Mouse (Mus musculus) hindbrain, embryonic 11.5 days (tissue): ENCODE results near the gene Slc4a8. TPM values are rescaled to one million over a fixed set of nuclear protein-coding genes. Genes with fewer than 3 reads are reported as not detected.
"Not testable (repeated sequence)": the region's sequence is repeated elsewhere in the genome, so short reads cannot be mapped to it uniquely, and the experiment has no call there.

Source experiments
- ATAC-seq: fragments of 200-750 bp; cut with Nextera tagmentation; 2 replicates; pipeline ENCODE4 v1.8.0; 2017; ENCODE audit warnings: mild to moderate bottlenecking, moderate TSS enrichment, moderate library complexity; ENCODE audit not compliant: low FRiP score
- DNase-seq: peaks from one replicate; pipeline ENCODE4 v3.0.0-alpha.2; 2015; ENCODE audit warnings: low spot score
- H3K27ac ChIP-seq: fragments of 300-500 bp; sonication (generic); 2 replicates; pipeline ENCODE4 v1.5.1; 2014; ENCODE audit warnings: mild to moderate bottlenecking, low read depth, low read length
- H3K27me3 ChIP-seq: fragments of 300-500 bp; sonication (generic); 2 replicates; pipeline ENCODE4 v1.6.1; 2014; ENCODE audit warnings: mild to moderate bottlenecking, low read length, moderate library complexity, mixed read lengths; ENCODE audit not compliant: control insufficient read depth, insufficient read depth
- H3K36me3 ChIP-seq: fragments of 300-500 bp; sonication (generic); 2 replicates; pipeline ENCODE4 v1.6.1; 2014; ENCODE audit warnings: mild to moderate bottlenecking, low read length, moderate library complexity, mixed read lengths; ENCODE audit not compliant: control insufficient read depth, insufficient read depth
- H3K4me1 ChIP-seq: fragments of 300-500 bp; sonication (generic); replicated peaks from 2 replicates; pipeline ENCODE4 v1.6.1; 2014; ENCODE audit warnings: low read length, mixed read lengths; ENCODE audit not compliant: control insufficient read depth, insufficient read depth
- H3K4me2 ChIP-seq: fragments of 300-500 bp; sonication (generic); replicated peaks from 2 replicates; pipeline ENCODE4 v1.6.1; 2014; ENCODE audit warnings: mild to moderate bottlenecking, low read depth, low read length
- H3K4me3 ChIP-seq: fragments of 300-500 bp; sonication (generic); 2 replicates; pipeline ENCODE4 v1.5.1; 2014; ENCODE audit warnings: low read depth, low read length
- H3K9ac ChIP-seq: fragments of 300-500 bp; sonication (generic); 2 replicates; pipeline ENCODE4 v1.6.1; 2014; ENCODE audit warnings: low read depth, low read length
- H3K9me3 ChIP-seq: fragments of 300-500 bp; sonication (generic); 2 replicates; pipeline ENCODE4 v1.6.1; 2016; ENCODE audit warnings: low read length; ENCODE audit not compliant: control insufficient read depth
- WGBS: fragments of 180-500 bp; shearing (Covaris S2); extraction: QIAGEN DNeasy Blood & Tissue Kit; methylation state at CpG from one replicate; pipeline ENCODE4 v1.1.7; 2014; 5-methylcytosine and 5-hydroxymethylcytosine counted together
- polyA plus RNA-seq: library from polyadenylated mRNA; unstranded; fragments of >200 nt; fragmentation: Nextera tagmentation; extraction: Ambion mirVana; gene quantifications from 2 replicates; pipeline ENCODE4 v1.2.1, GENCODE M21; 2014

The Slc4a8 gene
- polyA plus RNA-seq, 1 experiment from 2014 or later = 6.6 TPM

DNA sequence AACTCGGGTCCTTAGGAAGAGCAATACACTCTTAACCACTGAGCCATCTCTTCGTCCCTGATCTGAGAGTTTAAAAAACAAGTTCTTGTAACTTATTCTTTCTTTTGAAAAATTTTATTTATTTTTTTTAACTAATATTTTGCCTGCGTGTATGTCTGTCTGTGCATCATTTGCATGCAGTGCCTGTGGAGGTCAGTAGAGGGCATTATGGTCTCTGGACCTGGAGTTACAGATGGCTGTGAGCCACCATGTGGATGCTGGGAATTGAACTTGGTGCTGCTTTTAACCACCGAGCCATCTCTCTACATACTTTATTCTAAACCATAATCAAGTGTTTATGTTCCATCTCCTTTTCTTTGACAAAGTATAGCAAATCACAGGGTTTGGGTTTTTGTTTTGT is 11.1 kb downstream of the Slc4a8 start:
- H3K9me3 ChIP-seq = no peaks in the 10 kb centered on the region
- ATAC-seq (no peak), DNase-seq (no peak)
- no peak overlapping the region for H3K4me3 ChIP-seq
- no peak overlapping the region for H3K4me2 ChIP-seq
- no peaks in the 10 kb centered on the region for H3K27me3 ChIP-seq
- H3K4me1 ChIP-seq = no peaks in the 10 kb centered on the region
- 91% methylated on average over 4 of the region's 4 CpGs for WGBS
- H3K36me3 ChIP-seq = no peaks in the 10 kb centered on the region
- H3K27ac ChIP-seq = no peak overlapping the region
- no peak overlapping the region for H3K9ac ChIP-seq

DNA sequence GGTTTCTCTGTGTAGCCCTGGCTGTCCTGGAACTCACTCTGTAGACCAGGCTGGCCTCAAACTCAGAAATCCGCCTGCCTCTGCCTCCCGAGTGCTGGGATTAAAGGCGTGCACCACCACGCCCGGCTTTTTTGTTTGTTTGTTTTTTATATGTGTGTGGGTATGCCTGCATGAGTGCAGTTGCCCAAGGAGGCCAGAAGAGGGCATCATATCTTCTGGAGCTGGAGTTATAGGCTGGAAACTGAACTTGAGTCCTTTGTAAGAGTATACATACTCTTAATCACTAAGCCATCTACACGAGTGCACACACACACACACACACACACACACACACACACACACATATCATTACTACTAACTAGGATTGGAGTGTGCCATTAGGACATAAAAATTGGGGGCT is 12.3 kb downstream of the Slc4a8 start:
- not testable (repeated sequence) for ATAC-seq, H3K4me2 ChIP-seq, DNase-seq, H3K9ac ChIP-seq, H3K4me3 ChIP-seq, H3K27ac ChIP-seq, H3K27me3 ChIP-seq, H3K4me1 ChIP-seq, H3K9me3 ChIP-seq, H3K36me3 ChIP-seq
- WGBS = 92% methylated on average over 6 of the region's 6 CpGs

DNA sequence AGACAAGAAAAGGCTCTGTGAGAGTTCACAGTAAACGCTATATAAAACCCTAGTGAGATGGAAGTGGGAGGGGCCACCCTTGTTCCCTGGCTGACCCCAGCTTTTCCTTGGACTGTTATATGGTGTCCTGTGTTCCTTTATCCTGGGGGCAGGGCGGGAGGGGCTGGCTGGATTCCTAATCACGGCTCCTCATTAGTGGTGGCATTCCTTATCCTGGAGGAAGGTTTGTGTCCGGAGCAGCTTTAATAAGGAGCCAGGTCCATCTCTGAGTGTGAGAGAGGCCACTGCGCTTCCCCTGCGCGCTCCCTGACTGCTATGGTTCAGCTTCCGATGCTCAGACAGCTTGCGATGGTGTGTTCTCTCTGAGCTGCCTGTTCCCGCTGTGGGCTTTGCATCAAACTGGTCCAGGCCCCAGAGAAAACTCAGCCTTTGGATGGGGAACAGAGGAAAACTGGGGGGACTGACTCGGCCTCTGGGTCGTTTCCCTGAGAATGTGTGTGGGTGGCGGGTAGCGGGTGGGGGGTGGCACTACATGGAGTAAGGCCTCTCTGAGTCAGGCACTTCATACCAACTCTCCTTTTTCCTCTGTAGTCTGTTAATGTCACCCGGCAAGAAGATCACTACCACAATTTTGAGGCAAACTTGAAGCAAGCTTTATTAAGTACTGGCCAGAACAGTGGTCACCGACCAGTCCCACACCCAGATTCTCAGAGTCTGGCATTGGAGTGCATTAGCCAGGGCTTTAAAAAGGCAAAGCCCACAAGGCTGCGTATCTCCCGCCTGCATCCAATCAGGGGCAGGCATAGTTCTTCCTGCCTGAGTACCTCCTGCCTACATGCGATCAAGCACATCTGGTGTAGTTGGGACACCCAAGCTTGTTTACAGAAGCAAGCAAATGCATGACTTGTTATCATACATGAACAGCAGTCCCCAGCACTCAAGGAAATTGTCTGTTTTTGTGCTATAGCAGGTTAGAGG is 13.9 kb downstream of the Slc4a8 start:
- no peaks in the 10 kb centered on the region for H3K36me3 ChIP-seq
- no peaks in the 10 kb centered on the region for H3K27me3 ChIP-seq
- no peaks in the 10 kb centered on the region for H3K4me1 ChIP-seq
- H3K27ac ChIP-seq = no peak overlapping the region
- no peak overlapping the region for H3K9ac ChIP-seq
- 65% methylated on average over 19 of the region's 19 CpGs for WGBS
- H3K9me3 ChIP-seq = no peaks in the 10 kb centered on the region
- no peak overlapping the region for H3K4me2 ChIP-seq
- no peak for ATAC-seq
- no peak overlapping the region for H3K4me3 ChIP-seq
- DNase-seq = no peak

DNA sequence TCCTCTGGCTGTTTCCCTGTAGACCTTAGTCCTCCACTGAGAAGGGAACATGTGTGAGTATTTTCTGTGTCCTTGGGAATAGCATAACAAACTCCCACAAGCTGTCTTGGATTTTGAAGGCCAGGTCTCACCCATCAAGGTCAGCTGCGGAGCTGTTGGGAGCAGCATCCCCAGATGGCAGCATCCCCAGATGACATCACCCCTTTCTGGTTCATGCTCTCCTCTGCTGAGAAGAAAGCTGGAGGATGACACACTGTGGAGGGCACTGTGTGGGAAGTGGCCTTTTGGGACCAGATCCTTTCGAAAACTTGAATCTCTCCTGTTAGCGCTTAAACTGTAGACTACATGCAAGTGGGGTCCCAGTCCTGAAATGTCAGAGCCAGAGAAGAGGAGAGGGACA is 14.9 kb downstream of the Slc4a8 start:
- no peak overlapping the region for H3K9ac ChIP-seq
- no peak overlapping the region for H3K4me3 ChIP-seq
- no peak for DNase-seq

DNA sequence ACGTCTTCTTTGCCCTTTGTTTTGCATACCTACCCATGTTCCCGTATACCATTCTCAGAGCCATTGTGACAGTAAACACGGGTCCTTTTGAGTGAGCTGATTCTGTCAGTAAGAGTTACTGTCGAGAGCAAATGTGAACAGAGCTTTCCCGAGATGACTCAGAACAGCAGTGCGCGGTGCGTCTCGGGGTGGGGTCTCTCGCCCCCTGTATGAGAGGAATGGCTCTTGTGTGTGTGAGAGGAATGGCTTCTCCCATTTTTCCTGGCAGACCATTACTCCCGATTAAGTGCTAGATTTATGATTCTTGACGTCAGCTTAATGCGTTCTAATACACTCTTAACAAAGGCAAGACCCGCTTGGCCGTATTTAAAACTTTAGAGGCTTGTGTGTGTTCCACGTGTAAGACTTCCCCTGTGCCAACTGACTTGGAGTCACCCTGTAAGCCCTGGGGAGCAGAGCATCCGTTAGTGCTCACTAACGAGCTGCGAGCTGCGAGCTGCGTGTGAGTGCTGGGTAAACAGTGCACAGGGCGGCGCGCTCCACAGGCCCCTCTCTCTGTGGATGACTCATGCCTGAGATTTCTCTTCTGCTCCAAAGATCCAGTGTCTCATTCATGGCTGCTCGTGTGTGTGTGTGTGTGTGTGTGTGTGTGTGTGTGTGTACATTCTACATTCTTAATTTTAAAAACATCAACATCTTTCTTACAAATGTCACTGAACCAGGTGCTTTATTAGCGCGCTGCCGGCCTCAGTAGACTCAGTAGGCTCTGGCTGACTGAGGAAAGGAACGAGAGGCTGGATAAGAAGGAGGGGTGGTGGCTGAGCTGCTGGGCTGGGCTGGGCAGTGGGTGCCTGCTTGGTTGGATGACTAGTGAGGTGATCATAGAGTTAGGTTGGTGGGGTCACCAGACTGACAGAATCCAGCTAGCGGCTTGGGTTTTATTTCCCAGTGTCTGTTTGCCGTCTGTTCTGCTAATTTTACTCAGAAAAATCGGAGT is 15.8 kb downstream of the Slc4a8 start:
- WGBS = 75% methylated on average over 32 of the region's 32 CpGs
- H3K4me2 ChIP-seq = no peak overlapping the region
- no peaks in the 10 kb centered on the region for H3K9me3 ChIP-seq
- ATAC-seq (no peak), DNase-seq (no peak)
- no peak overlapping the region for H3K27ac ChIP-seq
- H3K27me3 ChIP-seq = no peaks in the 10 kb centered on the region
- no peaks in the 10 kb centered on the region for H3K36me3 ChIP-seq
- no peak overlapping the region for H3K9ac ChIP-seq
- H3K4me3 ChIP-seq = no peak overlapping the region
- no peaks in the 10 kb centered on the region for H3K4me1 ChIP-seq

More for the DNA sequence above, 14.9 kb downstream of the Slc4a8 start:
- H3K27me3 ChIP-seq = no peaks in the 10 kb centered on the region
- H3K9me3 ChIP-seq = no peaks in the 10 kb centered on the region
- H3K4me2 ChIP-seq = no peak overlapping the region
- H3K4me1 ChIP-seq = no peaks in the 10 kb centered on the region
- WGBS = 85% methylated on average over 3 of the region's 3 CpGs
- ATAC-seq = no peak
- H3K27ac ChIP-seq = no peak overlapping the region
- no peaks in the 10 kb centered on the region for H3K36me3 ChIP-seq

DNA sequence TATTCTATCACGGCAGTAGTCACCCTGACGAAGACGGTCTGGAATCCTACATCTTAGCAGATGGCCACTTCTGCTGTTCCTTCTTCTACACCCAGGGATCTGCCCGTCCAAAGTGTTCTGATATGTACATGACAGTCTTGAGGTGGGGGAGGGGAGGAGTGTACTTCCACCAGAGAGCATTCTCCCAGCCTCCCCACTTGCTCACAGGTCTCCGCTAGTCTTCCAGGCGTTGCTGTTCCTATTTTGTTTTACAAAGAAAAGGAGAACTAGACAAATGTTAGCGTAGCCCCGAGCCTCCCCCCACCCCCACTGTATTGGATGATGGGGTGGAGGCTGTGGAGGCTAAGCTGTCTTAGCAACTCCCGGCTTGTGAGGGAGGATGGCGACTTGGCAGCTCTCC is 18.3 kb downstream of the Slc4a8 start:
- Histone ChIP-seq H3K27ac (no peak overlapping the region), H3K9me3 (no peaks in the 10 kb centered on the region), H3K9ac (no peak overlapping the region), H3K4me3 (no peak overlapping the region), H3K27me3 (no peaks in the 10 kb centered on the region), H3K36me3 (no peaks in the 10 kb centered on the region), H3K4me2 (no peak overlapping the region), H3K4me1 (no peaks in the 10 kb centered on the region)
- ATAC-seq = no peak
- 63% methylated on average over 10 of the region's 10 CpGs for WGBS
- no peak for DNase-seq

DNA sequence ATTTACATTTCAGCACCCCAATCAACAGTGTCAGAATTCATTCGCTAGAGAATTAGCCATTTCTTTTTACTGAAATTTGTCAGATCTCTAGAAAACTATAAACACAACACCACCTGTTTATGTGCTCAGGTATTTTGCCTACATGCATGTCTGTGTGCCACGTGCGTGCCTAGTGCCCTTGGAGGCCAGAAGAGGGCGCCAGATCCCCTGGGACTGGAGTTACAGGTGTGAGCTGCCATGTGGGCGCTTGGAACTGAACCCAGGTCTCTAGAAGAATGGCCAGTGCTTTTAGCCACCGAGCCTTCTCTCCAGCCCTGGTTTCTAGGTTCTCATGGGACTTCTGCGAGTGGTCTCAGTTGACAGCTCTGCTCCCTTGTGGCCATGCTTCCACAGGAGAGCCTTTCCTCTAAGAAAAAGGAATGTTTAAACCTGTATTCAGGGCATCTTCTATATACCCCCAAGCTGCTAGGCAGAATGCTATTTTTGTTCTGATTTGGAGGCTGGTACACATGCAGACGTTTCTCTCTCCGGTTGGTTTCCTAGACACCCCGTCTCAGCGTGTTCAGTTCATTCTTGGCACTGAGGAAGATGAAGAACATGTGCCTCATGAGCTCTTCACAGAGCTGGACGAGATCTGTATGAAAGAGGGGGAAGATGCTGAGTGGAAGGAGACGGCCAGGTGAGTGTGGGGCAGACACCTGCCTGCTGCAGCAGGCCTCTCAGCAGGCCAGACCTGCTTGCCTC is 21.9 kb downstream of the Slc4a8 start:
- ATAC-seq (no peak), DNase-seq (no peak)
- H3K9me3 ChIP-seq = no peaks in the 10 kb centered on the region
- H3K27ac ChIP-seq = no peak overlapping the region
- no peak overlapping the region for H3K9ac ChIP-seq
- WGBS = 92% methylated on average over 13 of the region's 13 CpGs
- no peaks in the 10 kb centered on the region for H3K36me3 ChIP-seq
- no peaks in the 10 kb centered on the region for H3K4me1 ChIP-seq
- H3K4me3 ChIP-seq = no peak overlapping the region
- H3K4me2 ChIP-seq = no peak overlapping the region
- no peaks in the 10 kb centered on the region for H3K27me3 ChIP-seq

DNA sequence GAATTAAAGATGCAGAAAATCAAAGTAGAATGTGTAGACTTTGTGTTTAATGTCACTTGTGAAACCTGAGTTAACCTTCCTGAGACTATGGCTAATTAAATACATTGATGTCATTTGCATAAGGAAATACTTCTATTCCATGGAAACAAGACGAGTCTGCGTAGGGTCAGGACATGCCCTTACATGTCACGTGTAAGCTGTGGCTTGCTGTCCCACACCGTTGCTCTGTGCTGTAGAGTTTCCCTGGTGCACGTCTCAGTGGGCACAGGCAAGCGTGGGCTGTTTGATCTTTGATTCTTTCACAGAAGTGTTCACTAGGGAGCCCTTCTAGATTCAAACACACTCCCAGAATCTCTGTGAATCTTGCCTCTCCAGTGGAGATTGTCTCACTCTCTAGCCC is 28.7 kb downstream of the Slc4a8 start:
- no peak overlapping the region for H3K9ac ChIP-seq
- H3K27me3 ChIP-seq = no peaks in the 10 kb centered on the region
- no peaks in the 10 kb centered on the region for H3K4me1 ChIP-seq
- DNase-seq = no peak
- H3K36me3 ChIP-seq = no peaks in the 10 kb centered on the region
- no peak overlapping the region for H3K4me2 ChIP-seq
- 83% methylated on average over 6 of the region's 6 CpGs for WGBS
- no peaks in the 10 kb centered on the region for H3K9me3 ChIP-seq
- no peak overlapping the region for H3K27ac ChIP-seq
- no peak for ATAC-seq
- no peak overlapping the region for H3K4me3 ChIP-seq
